Mouse (Mus musculus) frontal cortex, adult (tissue): ENCODE measurements around the gene Kctd12b.
"Not testable (repeated sequence)": the region's sequence is repeated elsewhere in the genome, so short reads cannot be mapped to it uniquely, and the experiment has no call there.

Experiments
- ATAC-seq: cut with Nextera tagmentation; 2 replicates; pipeline ENCODE4 v1.9.2; 2017; ENCODE audit warnings: mild to moderate bottlenecking, moderate library complexity, mixed read lengths; ENCODE audit not compliant: low TSS enrichment

The Kctd12b gene

GRCm38 (mm10) chrX:153695782-153696395, at the start of gene Kctd12b:
TSS of gene Kctd12b (minus strand) at chrX:153696391.
- no peak for ATAC-seq

DNA sequence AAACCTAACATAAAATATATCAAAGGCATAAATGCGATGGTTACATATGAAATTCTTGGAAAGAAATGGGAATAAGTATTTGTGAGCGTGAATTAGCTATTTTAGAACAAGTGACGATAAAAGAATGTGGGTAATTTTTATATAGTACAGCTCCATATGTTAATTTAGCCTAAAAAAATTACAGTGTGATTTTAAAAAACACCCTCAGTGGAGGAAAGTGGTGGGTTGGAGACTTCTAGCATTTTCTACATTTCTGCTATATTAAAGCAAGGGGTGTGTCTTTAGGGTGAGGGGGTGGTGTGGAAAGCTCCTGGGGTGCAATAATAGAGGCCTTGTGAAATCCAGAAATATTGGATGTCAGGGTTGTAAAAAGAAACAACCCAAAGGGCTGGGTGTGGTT, 46.3 kb upstream of the Kctd12b start:
- ATAC-seq: peak; percentile 91

- peak; percentile 62 for ATAC-seq
Observed at GRCm38 (mm10) chrX:153735697-153736096, 39.5 kb upstream of the Kctd12b start.

- ATAC-seq: no peak
Observed at GRCm38 (mm10) chrX:153724400-153724799, 28.2 kb upstream of the Kctd12b start.

DNA sequence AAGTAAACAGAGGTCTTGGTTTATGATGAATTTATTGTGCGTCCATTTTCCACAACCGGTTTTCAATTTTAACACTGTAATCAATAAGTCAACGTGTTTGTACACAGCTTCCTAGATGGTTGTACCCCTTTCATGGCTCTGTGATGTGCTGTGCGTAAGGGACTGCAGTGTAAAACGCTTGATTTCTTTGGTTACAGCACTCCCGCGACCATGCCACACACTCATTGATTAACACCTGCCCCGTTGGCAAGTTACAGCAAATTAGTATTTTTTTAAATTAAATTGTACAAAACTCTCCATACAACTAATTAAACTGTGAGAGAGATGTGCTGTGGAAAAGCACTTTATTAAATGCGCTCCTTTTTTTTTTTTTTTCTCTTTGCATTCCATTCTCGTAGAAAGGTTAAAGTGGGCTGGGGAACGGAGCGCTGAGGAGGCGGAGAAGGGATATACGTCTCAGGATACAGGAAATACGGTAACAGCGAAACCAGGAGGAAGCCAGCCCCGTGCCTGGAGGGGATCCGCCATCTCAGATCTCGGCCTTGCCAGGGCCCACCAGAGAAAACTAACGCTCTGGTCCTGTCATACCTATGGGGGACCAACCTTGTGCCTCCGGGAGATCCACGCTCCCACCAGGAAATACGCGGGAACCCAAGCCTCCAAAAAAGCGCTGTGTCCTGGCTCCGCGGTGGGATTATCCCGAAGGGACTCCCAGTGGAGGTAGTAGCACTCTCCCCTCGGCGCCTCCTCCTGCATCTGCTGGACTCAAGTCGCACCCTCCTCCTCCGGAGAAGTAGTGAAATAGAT, 27.1 kb upstream of the Kctd12b start, which contains the start of gene Nbdy:
Nbdy (plus strand) TSS at position 481 of the 807 bp plus-strand sequence.
- peak; percentile 99 for ATAC-seq

- ATAC-seq: no peak
Observed at GRCm38 (mm10) chrX:153719602-153720001, 23.4 kb upstream of the Kctd12b start.

DNA sequence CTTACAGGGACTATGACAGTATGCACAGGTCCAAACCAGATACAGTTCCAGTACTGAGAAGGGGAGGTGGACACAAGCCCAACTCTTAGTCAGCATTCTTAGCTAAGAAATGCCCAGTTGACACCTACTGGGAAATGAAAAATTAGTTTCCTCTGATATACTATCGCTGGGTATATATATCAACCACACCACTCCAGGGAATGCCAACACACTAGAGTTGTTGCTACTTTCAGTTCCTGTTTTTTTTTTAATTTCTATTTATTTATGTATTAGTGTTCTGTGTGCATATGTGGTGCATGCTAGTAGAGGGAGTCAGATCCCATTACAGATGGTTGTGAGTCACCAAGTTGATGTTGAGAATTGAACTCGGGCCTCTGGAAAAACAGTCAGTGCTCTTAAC, 20.5 kb upstream of the Kctd12b start:
- ATAC-seq: no peak

DNA sequence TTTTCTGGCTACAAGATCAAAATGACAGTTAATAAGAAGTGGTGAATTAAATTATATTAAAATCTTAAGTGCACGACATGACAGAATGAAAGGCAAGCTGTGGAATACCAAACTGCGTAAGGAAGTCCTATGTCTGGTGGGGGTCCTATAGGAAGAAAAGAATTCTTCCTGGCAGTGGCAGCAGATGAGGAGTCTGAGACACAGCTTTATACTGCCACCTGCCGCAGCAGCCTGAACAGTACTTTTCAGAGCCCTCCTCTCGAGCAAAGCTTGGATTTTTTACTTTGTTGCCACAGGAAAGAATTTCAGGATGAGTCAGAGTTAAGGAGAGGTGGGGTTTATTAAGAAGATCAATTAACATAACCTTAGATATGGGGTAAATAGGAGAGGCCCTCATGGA, 11.5 kb upstream of the Kctd12b start:
- peak; percentile 62; the same call in 1 of the 2 replicates for ATAC-seq

DNA sequence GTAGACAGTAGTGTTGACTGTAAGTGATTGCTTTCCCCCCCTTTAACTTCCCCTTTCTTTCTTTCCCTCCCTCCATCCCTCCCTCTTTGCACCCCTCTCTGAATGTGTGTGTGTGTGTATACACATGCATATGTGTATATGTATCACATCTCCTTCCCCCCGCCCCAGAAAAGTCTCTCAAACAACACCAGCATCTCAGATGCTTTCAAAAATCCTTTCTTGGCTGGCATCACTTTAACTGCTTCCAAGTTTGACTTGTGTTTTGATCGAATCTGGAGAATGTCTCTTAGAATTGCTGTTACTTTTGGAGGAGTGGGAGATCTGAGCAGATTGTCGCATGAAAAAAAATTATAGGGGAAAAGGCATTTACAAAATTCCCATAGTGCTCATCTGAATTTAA, 4.3 kb upstream of the Kctd12b start:
- no peak for ATAC-seq

GRCm38 (mm10) chrX:153668233-153668632, 28.0 kb downstream of the Kctd12b start:
- not testable (repeated sequence) for ATAC-seq

- no peak for ATAC-seq
Observed at GRCm38 (mm10) chrX:153664903-153665302, 31.3 kb downstream of the Kctd12b start.

- no peak for ATAC-seq
Observed at GRCm38 (mm10) chrX:153656949-153657348, 39.2 kb downstream of the Kctd12b start.

- ATAC-seq: no peak
Observed at GRCm38 (mm10) chrX:153640615-153641014, 55.6 kb downstream of the Kctd12b start.

DNA sequence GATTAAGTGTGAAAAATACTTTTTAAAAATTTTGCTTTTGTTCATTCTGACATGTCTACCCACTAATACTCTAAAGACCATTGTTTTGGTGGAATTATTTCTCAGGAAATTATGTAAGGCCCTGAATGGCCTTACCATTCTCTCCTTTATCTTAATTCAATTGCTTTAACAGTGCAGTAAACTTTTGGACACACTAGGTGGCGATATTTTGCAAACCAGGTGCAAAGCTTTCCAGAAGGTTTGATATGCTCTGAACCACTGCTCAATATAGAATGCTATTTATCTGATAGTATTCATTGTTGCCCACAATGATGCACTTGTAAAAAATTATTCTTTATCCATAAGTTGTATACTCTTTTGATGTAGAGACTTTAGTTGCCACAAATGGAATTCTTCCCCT, 59.9 kb downstream of the Kctd12b start:
- ATAC-seq: no peak
